Mouse (Mus musculus) layer of hippocampus, postnatal 36 days (tissue): ENCODE measurements around the gene Cdkal1. TPM values are rescaled to one million over a fixed set of nuclear protein-coding genes. Genes with fewer than 3 reads are reported as not detected.

Source experiments
- DNase-seq, 2 experiments: peaks; one replicate each; pipeline ENCODE4 v3.0.0; 2022
- total RNA-seq, 2 experiments: library from RNA; stranded (reverse); gene quantifications; 2 replicates each; pipeline ENCODE4 v1.2.3; 2021

The Cdkal1 gene
- 10 to 100 TPM; 22.7 to 29.0 TPM for total RNA-seq

DNA sequence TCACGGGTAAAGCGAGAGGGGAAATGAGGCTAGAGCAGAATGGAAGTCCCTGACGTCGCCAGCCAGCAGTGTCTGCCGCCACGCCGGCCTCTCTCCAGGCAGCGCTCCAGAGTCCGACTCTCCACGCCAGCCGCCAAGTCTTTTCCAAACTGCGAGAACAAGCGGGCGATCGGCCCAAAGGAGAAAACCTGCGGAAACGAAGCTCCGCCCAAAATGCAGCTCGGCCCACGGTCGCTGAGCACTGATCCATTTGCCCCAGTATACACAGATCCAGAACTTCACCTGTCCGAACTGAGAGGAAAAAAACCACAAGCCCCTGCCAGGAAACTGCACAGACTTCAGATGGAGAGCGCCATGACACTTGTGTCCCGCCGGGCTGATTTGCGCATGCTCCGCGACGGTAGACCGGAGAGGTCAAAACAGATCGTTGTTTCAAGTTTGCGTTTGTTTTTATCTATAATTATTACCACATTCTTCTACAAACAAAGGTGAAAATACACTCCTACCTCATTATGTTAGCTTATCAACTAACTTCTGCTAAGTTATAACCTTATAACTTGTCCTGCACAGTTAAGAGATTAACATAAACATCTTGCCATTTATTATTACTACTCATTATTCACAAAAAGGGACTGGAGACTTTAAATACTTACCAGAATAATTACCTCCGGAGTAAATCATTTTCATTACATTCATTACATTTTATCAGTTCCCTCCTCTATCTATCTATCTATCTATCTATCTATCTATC, at the start of gene Cdkal1:
TSS of gene Cdkal1 (minus strand) at position 394 of the 751 bp plus-strand sequence.
- peak; percentile 84 to 88 for DNase-seq

DNA sequence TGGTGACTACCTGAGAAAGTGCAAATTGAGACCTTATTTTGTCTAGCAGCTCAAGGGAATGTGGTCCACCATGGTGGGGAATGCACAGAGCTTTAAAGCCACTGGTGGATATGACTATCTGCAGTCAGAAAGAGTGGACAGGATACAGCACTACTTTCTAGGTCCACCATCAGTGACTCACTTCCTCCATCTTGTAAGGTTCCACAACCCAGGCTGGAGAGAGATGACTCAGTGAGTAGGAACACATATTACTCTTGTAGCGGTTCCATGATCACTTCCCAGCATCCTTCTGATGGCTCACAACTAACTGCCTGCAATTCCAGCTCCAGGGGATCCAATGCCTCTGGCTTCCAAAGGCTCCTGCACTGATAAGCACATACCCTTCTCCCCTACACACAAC, 47.9 kb upstream of the Cdkal1 start:
- no peak for DNase-seq

DNA sequence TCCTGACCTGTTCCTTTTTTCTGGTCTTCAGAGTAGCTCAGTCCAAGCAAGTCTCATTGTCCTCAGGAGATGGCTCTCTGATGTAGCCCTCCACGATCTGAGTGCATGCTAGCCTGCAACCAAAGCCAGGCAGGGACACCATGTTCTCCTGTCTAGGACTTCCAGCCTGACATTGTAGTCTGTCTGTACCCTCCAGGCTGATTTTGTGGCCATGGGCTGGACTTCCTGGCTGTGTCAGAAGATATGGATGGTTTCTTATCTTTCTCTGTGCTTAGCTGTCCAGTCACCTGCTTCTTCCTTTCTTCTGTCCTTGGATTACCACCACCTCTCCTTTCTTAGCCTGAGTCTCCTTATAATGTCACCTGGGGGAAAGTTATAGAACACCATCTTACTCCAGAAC, 47.2 kb upstream of the Cdkal1 start:
- DNase-seq: no peak

DNA sequence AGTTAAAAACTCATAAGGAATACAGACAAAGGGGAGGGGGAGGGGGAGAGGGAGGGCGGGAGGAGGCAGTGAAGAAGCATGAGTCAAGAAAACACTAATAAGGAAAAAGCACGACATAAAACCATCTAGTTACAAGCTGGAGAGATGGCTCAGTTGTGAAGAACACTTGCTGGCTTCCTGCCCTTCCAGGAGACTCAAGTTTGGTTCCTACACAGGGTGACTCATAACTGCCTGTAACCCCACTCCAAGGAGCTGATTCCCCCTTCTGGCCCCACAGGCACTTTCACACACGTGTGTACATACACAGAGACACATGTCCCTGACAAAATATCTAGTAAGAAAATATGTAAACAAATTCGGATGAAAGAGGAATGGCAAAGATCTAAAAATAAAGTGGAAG, 46.2 kb upstream of the Cdkal1 start:
- DNase-seq: no peak

DNA sequence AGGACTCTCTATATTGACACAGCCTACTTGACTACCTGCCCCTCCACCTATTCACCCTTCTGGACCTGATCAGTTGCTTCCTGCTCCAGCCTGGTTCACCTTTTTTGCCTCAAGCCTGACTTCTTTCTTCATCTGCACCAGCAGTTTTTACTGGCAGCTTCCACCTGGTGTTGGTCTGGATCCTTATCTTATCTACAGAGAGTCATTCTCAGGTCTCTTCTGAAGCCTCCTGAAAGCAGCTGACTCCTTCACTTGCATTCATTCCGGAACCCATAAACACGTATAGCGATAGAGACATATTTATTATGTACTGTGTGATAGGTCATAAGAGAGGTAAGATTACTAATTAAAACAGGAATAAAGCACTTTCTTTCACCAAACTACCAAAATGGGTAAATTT, 11.3 kb upstream of the Cdkal1 start:
- no peak for DNase-seq

DNA sequence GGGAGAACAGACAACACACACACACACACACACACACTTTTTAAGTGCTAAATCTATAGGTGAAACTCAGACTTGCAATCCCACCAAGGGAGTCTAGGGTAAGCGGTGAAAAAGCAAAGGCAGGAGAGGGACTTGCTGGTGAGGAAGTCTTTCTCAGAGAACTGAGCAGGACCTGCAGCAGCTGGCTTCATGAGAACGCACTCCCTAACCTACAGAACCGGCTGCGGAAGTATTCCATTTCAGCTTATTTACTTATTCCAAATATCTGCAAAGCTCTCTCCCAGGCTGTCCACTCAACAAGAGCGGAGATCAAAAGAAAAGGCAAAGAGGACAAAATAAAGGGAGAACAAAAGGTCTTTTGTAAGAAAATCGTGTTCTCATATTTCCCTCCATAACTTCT, 8.9 kb upstream of the Cdkal1 start:
- no peak for DNase-seq

DNA sequence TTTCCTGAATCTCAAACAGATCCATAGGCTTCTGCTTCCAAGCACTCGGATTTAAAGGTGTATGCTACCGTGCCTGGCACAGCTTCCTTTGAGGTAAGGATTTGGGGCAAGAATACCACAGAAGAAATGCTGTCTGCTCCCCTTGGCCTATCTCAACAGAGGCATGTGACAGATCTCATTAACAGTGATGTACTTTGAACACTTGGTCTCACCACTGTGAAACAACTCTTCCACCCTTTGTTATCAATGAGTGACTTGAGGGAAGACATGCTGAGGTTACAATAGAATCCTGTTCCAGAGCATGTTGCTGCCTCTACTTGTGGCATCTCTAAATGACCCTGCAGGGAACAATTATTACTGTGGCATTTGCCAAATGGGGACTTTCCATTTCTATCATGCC, 4.6 kb upstream of the Cdkal1 start:
- no peak for DNase-seq

DNA sequence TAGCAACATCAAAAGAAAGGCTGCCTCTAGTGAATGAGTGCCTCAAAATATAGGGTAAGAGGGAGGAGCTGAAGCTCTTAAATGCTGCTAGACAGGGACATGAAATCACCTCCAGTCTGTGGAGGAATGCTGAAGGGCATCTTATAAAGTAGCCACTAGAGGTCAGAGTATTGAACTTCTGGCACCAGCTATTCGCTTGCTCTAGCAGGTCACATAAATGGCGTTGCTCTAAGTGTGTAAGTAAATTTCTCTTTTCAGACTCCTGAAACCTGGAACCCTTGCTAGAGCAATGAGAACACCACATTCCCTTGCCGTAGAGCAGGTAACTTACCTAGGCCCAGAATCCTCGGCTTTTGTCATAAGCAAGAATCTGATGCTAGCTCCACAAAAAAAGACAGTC, 2.0 kb upstream of the Cdkal1 start:
- peak in 1 of 2 experiments; percentile 3 for DNase-seq

DNA sequence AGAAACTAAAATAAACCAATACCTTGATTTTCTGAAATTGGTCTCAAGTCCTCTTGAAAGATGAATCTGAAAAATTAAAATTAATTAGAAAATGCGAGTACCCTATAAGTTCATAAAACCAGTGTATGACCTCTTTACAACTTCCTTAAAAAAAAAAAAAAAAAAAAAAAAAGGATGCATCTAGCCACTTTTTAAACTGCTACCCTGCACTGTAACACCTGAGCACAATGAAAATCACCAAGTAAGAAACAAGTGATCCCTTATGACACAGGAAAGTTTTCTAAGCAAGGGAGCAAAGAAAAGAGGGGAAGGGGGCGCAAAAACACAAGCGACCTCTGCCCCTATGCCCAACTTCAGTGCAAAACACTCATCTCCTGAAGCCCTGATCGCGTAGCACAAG, 598 bp downstream of the Cdkal1 start:
- DNase-seq: no peak

DNA sequence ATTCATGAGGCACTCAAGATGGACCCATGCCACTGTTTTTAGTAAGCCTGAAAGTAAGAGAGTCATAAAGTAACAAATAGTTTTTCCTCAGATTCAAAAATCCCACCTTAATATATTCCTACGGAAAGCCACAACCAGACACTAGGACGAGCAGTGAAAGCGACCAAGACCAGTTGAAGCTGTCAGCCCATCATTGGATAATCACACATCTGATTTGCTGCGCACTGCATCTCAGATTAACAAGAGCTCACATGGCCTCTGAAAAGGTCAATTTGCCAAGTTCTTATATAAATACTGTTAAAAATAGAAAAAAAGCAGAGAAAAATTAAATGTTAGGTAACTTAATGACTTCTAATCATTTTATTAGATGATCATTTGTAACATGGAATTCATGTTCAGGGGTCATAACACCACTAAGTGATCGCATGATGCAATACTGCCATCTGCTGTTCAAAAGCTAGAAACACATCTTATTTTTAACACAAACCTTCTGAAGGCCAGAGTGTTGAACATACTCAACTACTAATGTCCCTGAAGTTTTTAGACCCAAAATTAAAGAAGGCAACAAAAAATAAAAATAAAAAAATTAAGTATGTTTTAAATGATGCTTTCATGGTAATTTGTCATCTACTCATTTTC, 16.9 kb downstream of the Cdkal1 start:
- no peak for DNase-seq

DNA sequence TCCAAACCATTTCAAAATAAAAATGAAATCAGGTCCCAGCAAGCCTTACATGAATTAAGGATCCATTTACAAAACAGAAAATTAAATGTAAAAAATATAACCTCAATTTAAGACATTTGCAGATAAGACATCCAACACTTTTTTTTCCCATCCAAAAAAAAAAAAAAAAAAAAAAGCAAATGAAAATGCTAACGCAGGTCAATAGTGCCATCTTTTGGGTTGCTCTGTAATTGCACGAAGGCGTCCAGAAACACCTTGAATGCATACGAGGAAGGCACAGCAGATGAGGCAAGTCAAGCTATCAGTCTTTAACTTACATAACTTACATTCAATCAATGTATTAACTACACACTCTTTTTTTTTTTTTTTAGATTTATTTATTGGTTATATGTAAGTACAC, 20.3 kb downstream of the Cdkal1 start:
- no peak for DNase-seq

DNA sequence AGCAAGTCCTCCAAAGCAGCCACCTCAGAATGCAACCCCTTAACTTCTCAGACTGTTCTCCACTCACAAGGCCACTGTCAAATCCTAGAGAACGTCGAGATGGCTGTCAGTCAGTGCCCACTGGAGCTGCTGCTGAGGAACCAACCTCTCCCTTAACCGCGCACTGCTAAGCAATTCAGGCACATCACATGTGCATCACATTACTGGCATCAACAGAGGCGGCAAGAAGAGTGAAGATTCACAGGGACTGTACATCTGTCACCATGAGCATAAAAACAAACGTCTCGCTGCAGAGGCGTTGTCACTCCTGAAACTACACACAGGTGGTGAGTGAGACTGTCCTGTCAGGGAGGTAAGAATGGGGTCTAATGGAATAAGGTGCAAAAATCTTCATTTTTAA, 21.7 kb downstream of the Cdkal1 start:
- DNase-seq: no peak

DNA sequence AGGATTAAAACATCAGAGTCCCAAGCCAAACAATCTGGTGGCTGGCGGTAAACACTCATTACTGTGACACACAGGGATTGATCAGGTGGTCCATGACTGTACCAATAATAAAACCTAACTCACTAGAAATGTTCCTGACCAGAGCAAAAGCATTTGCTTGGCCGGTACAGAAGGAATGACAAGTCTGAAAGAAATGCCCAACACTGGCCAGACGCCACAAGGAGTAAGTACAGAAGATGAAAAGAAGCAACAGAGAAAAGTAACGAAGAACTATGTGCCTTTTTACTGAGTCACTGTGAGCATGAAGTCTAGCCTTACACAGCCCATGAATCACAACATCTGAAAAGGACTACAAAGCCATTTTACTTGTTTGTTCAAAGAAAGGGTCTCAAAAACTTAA, 24.3 kb downstream of the Cdkal1 start:
- DNase-seq: no peak

DNA sequence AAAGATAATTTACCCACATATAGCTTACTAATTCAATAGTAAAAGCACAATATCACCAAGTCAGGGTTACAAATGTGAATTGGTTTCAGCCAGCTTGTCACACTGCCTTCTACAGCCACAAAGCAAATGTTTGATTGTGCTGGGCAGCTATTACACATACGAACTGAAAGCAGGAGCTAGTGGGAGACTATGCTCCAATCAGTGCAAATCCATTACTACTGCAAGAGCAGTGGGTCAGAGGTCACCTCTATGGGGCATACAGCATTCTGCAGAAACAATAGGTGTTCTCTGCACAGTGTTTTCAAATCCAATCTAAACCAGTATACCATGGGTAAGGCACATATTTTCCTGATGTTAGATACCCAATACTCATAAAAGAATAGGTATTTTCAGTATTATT, 27.4 kb downstream of the Cdkal1 start:
- DNase-seq: no peak

DNA sequence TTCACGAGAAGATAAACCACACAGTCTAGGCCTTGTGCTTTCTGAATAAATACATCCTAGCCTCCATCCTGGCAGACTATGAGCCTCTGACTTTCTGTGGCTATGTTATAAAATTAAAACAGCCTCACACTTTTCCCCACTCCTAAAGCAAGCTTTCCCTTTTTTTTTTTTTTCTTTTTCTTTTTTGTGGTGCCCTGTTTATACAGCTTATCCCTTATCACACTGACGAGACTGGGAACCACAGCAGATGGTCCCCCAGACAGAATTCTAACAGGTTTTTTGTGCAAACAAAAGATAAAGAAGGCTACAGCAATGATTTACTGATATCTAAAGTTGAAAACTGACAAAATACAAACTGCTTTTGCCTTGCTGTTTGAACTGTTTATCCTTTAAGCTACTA, 29.0 kb downstream of the Cdkal1 start:
- DNase-seq: no peak

DNA sequence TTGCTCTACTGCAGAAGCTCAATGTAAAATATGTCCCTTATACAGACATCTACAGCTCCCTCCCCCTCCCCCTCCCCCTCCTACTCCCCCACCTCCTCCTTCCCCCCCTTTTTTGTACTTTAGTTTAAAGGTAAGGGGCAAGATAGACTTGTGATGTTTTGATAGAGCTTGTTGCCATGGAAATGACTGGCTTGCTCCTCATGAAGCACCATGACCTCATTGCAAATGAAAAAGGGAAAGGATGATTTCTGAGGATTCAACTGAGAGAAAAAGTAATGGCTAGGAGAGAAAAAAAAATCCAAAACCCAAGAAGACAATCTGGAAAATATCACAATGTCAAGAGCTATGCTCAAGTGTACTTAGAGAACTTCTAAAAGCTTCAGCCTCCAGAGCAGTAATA, 29.4 kb downstream of the Cdkal1 start:
- no peak for DNase-seq

DNA sequence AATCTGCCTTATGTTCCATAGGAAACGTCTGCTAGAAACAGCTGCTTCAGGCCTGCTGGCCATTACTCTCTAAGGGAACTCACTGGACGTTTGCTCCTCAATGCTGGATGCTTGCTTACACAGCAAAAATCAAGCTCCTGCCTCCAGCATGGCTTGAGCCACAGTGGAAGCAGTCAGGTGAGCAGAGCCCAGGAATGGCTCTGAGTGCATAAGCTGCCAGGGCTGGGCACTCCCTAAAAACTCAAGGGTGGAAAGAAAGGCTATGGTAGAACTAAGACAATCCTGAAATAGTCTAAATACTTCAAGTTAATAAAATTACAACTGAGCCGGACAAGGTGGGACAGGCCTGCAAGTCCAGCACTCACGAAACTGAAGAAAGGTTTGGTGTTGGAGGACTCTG, 30.7 kb downstream of the Cdkal1 start:
- DNase-seq: no peak

DNA sequence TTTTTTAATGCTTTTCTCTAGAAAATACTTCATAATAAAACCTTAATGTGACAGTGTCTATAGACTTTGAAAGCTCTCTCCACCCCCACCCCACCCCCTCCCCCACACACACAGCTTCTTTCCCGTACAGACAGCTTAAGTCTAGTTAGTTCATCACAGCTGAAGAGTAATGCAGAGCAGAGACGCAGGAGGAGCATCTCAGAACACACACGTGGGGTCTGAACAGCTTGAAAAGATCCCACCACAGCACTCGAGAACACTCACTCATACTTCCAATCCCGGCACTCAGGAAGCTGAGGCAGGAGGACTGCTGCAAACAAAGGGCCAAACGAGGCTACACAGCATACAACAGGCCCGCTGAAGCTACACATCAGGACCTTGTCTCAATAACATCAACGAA, 31.1 kb downstream of the Cdkal1 start:
- DNase-seq: no peak

DNA sequence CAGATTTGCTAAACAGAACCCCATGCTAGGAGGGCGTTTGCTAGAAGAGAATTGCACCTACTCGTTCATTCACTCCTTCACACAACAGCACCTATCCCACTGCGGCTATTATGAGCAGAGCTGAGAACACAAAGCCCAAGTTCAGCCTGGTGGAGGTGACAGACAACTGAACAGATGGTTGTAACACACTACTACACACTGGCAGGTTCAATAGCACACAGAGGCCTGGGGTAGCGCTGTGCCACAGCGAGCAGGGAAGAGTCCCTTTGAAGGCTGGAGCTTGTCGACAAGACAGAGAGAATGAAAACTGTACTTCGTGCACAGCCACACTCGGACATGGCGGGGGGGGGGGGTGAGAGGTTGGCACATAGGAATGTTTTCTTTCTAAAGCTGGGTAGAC, 31.6 kb downstream of the Cdkal1 start:
- DNase-seq: peak; percentile 21 to 25

DNA sequence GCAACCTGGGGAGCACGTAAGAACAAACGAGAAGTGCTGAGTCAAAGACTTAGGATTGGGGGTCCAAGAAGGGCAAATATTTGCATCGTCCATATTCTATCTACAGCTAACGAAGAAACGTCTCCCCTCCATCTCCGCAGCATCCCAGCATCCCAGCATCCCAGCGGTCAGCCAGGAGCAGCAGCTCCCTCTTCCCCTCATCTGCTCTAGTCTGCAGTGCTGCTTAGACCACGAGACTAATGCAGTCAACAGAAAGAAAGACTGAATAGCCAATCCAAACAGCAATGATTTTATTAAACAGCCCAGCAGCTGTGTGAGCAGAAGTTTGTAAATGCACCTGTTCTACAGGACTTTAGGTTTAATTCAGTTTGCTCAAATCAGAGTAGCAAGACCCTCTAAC, 32.0 kb downstream of the Cdkal1 start:
- no peak for DNase-seq

DNA sequence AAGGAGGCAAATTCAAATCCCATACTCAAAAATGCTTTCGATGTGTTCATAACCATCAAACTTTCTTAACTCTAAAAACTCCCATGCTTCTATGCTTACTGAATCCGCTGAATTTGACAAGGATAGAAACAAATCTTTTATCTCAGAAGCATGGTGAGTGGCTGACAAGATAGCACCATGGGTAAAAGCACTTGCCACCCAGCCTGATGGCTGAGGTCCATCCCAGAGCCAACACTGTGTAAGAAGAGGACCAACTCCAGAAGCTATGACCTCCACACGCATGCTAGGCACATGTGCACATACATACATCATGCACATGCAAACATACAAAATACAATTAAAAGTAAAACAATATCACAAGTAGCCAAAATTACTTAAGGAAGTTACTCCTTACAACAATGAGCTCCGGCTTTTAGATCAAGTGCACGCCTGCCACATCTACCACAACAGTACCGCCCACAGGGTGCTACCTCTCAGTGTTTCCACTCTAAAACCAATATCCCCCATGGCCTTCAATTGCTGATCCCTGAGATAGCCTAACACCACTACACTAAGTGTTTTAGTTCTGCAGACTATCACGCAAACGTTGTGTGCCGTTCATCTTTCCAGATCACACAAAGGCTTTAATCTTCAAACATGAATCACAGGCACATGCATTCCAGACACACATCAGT, 35.4 kb downstream of the Cdkal1 start:
- no peak for DNase-seq

DNA sequence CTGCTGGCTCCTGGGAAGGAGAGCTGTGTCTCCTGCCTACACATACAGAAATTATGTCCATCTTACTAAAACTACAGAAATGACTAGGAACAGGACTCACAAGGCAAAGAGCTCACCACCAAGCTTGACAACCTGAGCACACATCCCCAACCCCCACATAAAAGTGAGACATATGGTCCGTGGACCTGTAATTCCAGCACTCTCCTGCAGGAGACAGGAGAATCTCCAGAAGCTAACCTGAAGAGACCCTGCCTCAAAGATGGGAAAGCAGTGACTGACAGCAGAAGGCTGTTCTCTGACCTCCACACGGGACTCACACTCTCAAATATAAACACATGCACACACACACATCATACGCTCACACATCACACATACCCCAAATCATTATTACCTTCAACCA, 36.3 kb downstream of the Cdkal1 start:
- DNase-seq: no peak

DNA sequence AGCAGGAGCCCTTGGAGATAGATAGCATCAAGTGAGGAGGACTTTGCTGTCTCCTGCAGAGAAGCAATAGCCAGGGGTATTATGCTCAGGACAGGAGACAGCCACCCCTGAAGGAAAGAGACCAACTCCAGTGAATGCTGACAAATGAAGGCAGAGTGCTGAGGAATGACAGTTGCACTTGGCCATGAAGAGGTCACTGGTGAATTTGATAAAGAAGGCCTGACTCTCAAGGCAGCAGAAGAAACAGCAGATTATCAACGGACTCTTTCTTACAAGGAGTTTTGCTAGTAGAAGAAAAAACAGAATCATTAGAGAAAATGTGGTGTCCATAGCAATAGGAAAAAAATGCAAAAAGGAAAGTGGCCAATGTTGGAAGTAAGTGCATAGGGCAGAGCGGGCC, 37.2 kb downstream of the Cdkal1 start:
- DNase-seq: no peak

DNA sequence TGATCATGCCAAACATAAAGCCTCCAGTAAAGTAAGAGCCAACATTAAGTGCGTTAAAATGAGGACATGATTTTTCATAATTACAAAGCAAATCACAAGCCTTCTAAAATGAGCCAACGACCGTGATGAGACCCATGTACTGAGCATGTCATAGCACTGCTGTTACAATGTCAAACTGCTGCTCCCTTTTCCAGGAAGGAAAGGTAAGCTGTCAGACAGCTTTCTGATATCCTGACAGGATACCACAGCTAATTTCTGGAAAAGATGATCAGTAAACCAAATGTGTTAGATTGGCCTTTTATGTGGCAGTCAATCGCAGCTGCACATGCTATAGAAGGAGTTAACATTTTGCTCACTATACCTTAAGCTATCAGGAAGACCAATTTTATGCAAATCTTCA, 44.7 kb downstream of the Cdkal1 start:
- no peak for DNase-seq
